Mouse (Mus musculus): ENCODE measurements at regions not wholly inside any gene's neighbourhood (a gene's known extent, or its start where the extent isn't known, plus 50 kb on each side); places are given as distances from the start of the nearest gene placed in this dataset.
"Not testable (repeated sequence)": the region's sequence is repeated elsewhere in the genome, so short reads cannot be mapped to it uniquely, and the experiment has no call there.

DNA sequence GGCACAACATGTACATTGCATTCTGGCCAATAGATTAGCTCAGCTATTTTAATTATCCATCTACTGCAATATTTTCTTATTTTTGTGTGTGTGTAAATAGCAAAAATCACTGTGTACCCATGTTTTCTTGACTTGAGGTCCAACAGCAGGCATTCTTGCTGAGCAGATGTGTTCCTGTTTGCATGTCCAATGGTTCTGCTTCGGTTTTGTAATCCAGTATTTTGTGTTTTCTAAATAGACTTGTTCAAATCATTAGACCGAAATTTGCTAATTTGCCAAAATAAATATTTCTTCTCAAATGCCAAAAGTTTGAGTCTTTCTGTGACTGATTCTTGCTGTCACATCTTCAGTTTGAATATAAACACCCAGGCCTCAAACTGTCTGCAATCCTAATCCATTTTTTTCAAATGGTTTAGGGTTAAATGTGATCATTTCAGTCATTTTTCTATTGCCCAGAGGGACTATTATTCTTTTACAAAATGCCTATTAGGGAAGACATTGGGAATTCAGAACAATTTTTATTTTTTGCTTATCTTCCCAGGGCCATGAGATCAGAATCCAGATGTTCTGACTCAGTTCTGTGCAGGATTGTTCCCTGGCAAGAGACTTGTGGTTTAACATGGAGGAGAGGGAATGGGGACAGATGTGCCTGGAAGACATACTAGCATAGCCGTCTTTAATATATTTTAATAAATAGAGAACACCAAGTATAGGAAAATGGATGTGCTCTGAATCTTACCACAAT is 341.3 kb upstream of the Adamts5 start:
- no peak overlapping the region for H3K4me3 ChIP-seq
- no peak for ATAC-seq (ENCODE audit: low FRiP score)
- H3K27me3 ChIP-seq, result no peaks in the 10 kb centered on the region
- H3K4me1 ChIP-seq, result no peaks in the 10 kb centered on the region
- H3K9me3 ChIP-seq (replicated peaks), result no peaks in the 10 kb centered on the region
- no peak overlapping the region for H3K9ac ChIP-seq
- no peaks in the 10 kb centered on the region for H3K36me3 ChIP-seq
- WGBS, result 86% methylated on average over 3 of the region's 3 CpGs
- no peak overlapping the region for H3K27ac ChIP-seq
- H3K4me2 ChIP-seq (replicated peaks), result no peak overlapping the region

- 80% methylated on average over 3 of the region's 3 CpGs for WGBS
- no peak overlapping the region for H3K9ac ChIP-seq
- H3K27ac ChIP-seq, result no peak overlapping the region
- no peaks in the 10 kb centered on the region for H3K9me3 ChIP-seq (replicated peaks)
- no peaks in the 10 kb centered on the region for H3K27me3 ChIP-seq
- ATAC-seq (ENCODE audit: low FRiP score), result no peak
- H3K4me2 ChIP-seq (replicated peaks), result no peak overlapping the region
- no peaks in the 10 kb centered on the region for H3K4me1 ChIP-seq
- H3K4me3 ChIP-seq, result no peak overlapping the region
- H3K36me3 ChIP-seq, result no peaks in the 10 kb centered on the region
These were observed 321.4 kb upstream of the Adamts5 start for GRCm38 (mm10) chr16:86222997-86223396.

- no peak for ATAC-seq (ENCODE audit: low FRiP score)
- H3K36me3 ChIP-seq, result no peaks in the 10 kb centered on the region
- no peak overlapping the region for H3K4me2 ChIP-seq (replicated peaks)
- no peak overlapping the region for H3K4me3 ChIP-seq
- H3K4me1 ChIP-seq, result no peaks in the 10 kb centered on the region
- no peak overlapping the region for H3K27ac ChIP-seq
- no peaks in the 10 kb centered on the region for H3K9me3 ChIP-seq (replicated peaks)
- H3K9ac ChIP-seq, result no peak overlapping the region
- H3K27me3 ChIP-seq, result no peaks in the 10 kb centered on the region
These were observed 308.9 kb upstream of the Adamts5 start for GRCm38 (mm10) chr16:86210547-86210946.

- H3K9ac ChIP-seq, result no peak overlapping the region
- no peaks in the 10 kb centered on the region for H3K36me3 ChIP-seq
- no peak overlapping the region for H3K27ac ChIP-seq
- no peaks in the 10 kb centered on the region for H3K27me3 ChIP-seq
- H3K4me2 ChIP-seq (replicated peaks), result no peak overlapping the region
- no peaks in the 10 kb centered on the region for H3K9me3 ChIP-seq (replicated peaks)
- ATAC-seq (ENCODE audit: low FRiP score), result no peak
- no peak overlapping the region for H3K4me3 ChIP-seq
- no peaks in the 10 kb centered on the region for H3K4me1 ChIP-seq
These were observed 307.7 kb upstream of the Adamts5 start for GRCm38 (mm10) chr16:86209319-86209718.

GRCm38 (mm10) chr16:86189874-86190273 is 288.2 kb upstream of the Adamts5 start:
- Histone ChIP-seq H3K9me3 (replicated peaks) (no peaks in the 10 kb centered on the region), H3K4me1 (no peaks in the 10 kb centered on the region), H3K4me3 (no peak overlapping the region), H3K27me3 (no peaks in the 10 kb centered on the region), H3K36me3 (no peaks in the 10 kb centered on the region), H3K27ac (no peak overlapping the region), H3K9ac (no peak overlapping the region), H3K4me2 (replicated peaks) (no peak overlapping the region)
- WGBS, result 61% methylated on average over 1 of the region's 1 CpGs
- ATAC-seq (ENCODE audit: low FRiP score), result no peak

DNA sequence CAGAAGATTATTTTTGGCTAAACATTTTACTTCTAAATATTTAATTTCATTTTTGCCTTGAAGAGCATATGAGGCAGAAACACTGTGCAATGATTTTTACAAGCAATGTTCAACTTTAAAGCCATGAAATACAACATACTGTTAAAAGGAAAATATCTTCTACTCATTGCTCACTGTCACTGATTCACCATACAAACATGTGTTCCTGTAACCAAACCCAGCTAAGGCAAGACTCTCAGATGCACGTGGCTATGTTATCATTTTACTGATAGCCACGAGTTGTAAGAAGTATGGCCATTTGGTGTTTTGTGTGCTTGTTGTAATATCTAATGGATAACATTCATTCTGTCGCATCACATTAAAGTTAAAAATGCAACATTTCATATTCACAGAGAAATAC is 287.3 kb upstream of the Adamts5 start:
- Histone ChIP-seq H3K9me3 (replicated peaks) (no peaks in the 10 kb centered on the region), H3K27ac (no peak overlapping the region), H3K4me1 (no peaks in the 10 kb centered on the region), H3K9ac (no peak overlapping the region), H3K27me3 (no peaks in the 10 kb centered on the region), H3K4me3 (no peak overlapping the region), H3K36me3 (no peaks in the 10 kb centered on the region), H3K4me2 (replicated peaks) (no peak overlapping the region)
- whole genome bisulfite sequencing, result 77% methylated on average over 3 of the region's 3 CpGs
- no peak for ATAC-seq (ENCODE audit: low FRiP score)

DNA sequence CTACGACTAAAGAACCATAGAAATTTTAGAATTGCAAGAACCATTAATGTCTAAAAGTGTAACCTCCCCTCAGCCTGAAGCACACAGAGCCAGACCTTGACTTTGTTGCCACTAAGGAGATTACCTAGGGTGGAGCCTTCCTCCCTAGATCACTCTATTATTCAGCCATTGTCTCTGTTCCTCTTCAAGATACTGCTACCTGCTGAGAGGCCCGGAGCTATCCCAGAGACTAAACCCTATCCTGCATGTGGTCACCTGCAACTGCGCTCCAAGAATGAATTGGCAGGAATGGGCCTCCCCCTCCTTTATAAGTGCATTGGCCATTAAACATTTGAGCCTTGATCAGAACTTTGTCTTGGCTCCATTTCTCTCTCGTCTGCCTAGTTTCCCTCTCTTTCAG is 286.0 kb upstream of the Adamts5 start:
- H3K4me1 ChIP-seq; H3K9me3 ChIP-seq (replicated peaks); H3K36me3 ChIP-seq; H3K4me3 ChIP-seq; H3K9ac ChIP-seq; H3K27me3 ChIP-seq; ATAC-seq (ENCODE audit: low FRiP score); H3K27ac ChIP-seq; H3K4me2 ChIP-seq (replicated peaks): not testable (repeated sequence)
- 62% methylated on average over 4 of the region's 4 CpGs for WGBS

DNA sequence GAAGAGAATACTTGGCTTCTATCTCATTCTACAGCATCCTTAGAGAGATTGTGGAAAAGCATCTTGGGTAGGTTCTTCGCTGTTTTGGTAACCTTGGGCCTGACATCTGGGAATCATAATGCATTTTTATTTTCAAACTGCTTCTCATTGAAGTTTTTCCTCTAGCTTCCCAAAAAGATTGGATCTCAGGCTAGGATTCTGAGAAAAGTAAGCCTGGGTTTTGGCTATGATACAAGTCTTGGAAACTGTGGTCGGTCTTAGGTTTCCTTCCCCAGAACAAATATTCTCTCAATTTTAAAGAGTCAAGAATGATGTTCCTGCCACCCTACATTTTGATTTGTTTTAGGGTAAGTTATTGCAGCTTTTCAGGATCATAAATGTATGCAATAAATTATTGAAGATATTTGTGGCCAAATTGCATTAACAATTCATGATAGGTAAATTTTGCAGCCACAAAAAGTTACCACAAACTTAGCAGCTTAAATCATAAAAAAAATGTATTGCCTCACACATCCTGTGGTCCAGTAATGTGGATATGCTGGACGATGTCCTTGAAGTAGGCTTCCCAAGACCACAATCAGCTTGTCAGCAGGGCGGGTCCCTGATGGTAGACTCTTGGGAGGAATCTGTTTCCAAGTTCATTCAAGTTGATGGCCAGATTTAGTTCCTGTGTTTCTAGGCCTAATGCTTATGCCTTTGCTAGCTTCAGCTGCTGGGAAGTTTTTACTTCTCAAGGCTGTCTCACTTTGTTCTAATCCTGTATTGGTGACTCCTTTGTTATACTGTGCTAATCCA is 257.6 kb upstream of the Adamts5 start:
- WGBS, result 83% methylated on average over 4 of the region's 4 CpGs

DNA sequence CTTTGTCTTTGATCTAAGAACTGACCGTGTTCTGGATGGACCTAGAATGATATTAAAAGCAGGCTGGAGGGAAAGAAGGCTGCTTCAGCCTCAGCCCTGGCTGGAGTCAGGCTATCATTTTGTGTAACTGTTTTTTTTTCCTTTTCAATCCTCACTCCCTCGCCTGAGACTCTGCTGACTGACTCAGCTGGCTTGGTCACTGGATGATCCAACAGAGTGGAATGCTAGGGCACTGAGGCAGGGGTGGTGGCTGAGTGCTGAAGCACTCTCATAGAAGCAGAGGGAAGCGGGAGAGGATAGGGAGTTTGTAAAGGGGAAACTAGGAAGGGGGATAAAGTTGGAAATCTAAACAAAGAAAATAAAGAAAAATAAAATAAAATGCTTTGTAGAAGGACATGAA is 236.5 kb upstream of the Adamts5 start:
- no peak for ATAC-seq (ENCODE audit: low FRiP score)
- whole genome bisulfite sequencing, result 70% methylated on average over 3 of the region's 3 CpGs
- no peaks in the 10 kb centered on the region for H3K4me1 ChIP-seq
- no peaks in the 10 kb centered on the region for H3K9me3 ChIP-seq (replicated peaks)
- no peaks in the 10 kb centered on the region for H3K36me3 ChIP-seq
- no peaks in the 10 kb centered on the region for H3K27me3 ChIP-seq
- H3K4me3 ChIP-seq, result no peak overlapping the region
- H3K9ac ChIP-seq, result no peak overlapping the region
- no peak overlapping the region for H3K4me2 ChIP-seq (replicated peaks)
- no peak overlapping the region for H3K27ac ChIP-seq

More for the DNA sequence above, 257.6 kb upstream of the Adamts5 start:
- Histone ChIP-seq H3K4me3 (no peak overlapping the region), H3K36me3 (no peaks in the 10 kb centered on the region), H3K4me2 (replicated peaks) (no peak overlapping the region), H3K27ac (no peak overlapping the region), H3K4me1 (no peaks in the 10 kb centered on the region), H3K9ac (no peak overlapping the region), H3K9me3 (replicated peaks) (no peaks in the 10 kb centered on the region), H3K27me3 (no peaks in the 10 kb centered on the region)
- ATAC-seq (ENCODE audit: low FRiP score), result no peak

GRCm38 (mm10) chr16:86136169-86136568 is 234.5 kb upstream of the Adamts5 start:
- Histone ChIP-seq H3K9me3 (replicated peaks) (no peaks in the 10 kb centered on the region), H3K4me1 (no peaks in the 10 kb centered on the region), H3K36me3 (no peaks in the 10 kb centered on the region), H3K27ac (no peak overlapping the region), H3K9ac (no peak overlapping the region), H3K4me3 (no peak overlapping the region), H3K4me2 (replicated peaks) (no peak overlapping the region), H3K27me3 (no peaks in the 10 kb centered on the region)
- 45% methylated on average over 3 of the region's 3 CpGs for WGBS
- ATAC-seq (ENCODE audit: low FRiP score), result no peak

GRCm38 (mm10) chr16:86127391-86127790 is 225.8 kb upstream of the Adamts5 start:
- H3K9ac ChIP-seq, result no peak overlapping the region
- H3K9me3 ChIP-seq (replicated peaks), result no peaks in the 10 kb centered on the region
- 87% methylated on average over 4 of the region's 4 CpGs for WGBS
- H3K4me1 ChIP-seq, result no peaks in the 10 kb centered on the region
- ATAC-seq (ENCODE audit: low FRiP score), result no peak
- no peaks in the 10 kb centered on the region for H3K36me3 ChIP-seq
- no peak overlapping the region for H3K4me3 ChIP-seq
- no peak overlapping the region for H3K4me2 ChIP-seq (replicated peaks)
- no peak overlapping the region for H3K27ac ChIP-seq
- H3K27me3 ChIP-seq, result no peaks in the 10 kb centered on the region

- Histone ChIP-seq H3K4me2 (replicated peaks) (no peak overlapping the region), H3K9ac (no peak overlapping the region), H3K27me3 (no peaks in the 10 kb centered on the region), H3K4me1 (no peaks in the 10 kb centered on the region), H3K9me3 (replicated peaks) (no peaks in the 10 kb centered on the region), H3K4me3 (no peak overlapping the region), H3K27ac (no peak overlapping the region), H3K36me3 (no peaks in the 10 kb centered on the region)
- no peak for ATAC-seq (ENCODE audit: low FRiP score)
- WGBS, result 84% methylated on average over 1 of the region's 1 CpGs
These were observed 222.6 kb upstream of the Adamts5 start for GRCm38 (mm10) chr16:86124182-86124581.

GRCm38 (mm10) chr16:86122936-86123335 is 221.3 kb upstream of the Adamts5 start:
- ATAC-seq (ENCODE audit: low FRiP score), result no peak
- WGBS, result 46% methylated on average over 1 of the region's 1 CpGs

More at GRCm38 (mm10) chr16:86122936-86123335, 221.3 kb upstream of the Adamts5 start:
- Histone ChIP-seq H3K27ac (no peak overlapping the region), H3K4me2 (replicated peaks) (no peak overlapping the region), H3K27me3 (no peaks in the 10 kb centered on the region), H3K36me3 (no peaks in the 10 kb centered on the region), H3K4me1 (no peaks in the 10 kb centered on the region), H3K4me3 (no peak overlapping the region), H3K9me3 (replicated peaks) (no peaks in the 10 kb centered on the region), H3K9ac (no peak overlapping the region)

Measured in hindbrain, embryonic 12.5 days (tissue).